Mouse (Mus musculus) kidney, postnatal 0 days (tissue): ENCODE results near the gene Gdpd1. TPM values are rescaled to one million over a fixed set of nuclear protein-coding genes. Genes with fewer than 3 reads are reported as not detected.

Source experiments
- ATAC-seq: fragments of 200-750 bp; cut with Nextera tagmentation; replicated peaks from 2 replicates; pipeline ENCODE4 v1.8.0; 2017; ENCODE audit warnings: low read depth, moderate number of reproducible peaks, moderate TSS enrichment, moderate library complexity; ENCODE audit not compliant: low FRiP score
- DNase-seq: peaks from one replicate; pipeline ENCODE4 v3.0.0-alpha.2; 2016; ENCODE audit warnings: low spot score
- H3K27ac ChIP-seq: fragments of 300-500 bp; sonication (generic); 2 replicates; pipeline ENCODE4 v1.5.1; 2014; ENCODE audit warnings: mild to moderate bottlenecking
- H3K27me3 ChIP-seq: fragments of 300-500 bp; sonication (generic); 2 replicates; pipeline ENCODE4 v1.6.1; 2014; ENCODE audit warnings: low read length, mixed read lengths; ENCODE audit not compliant: insufficient read depth
- H3K36me3 ChIP-seq: fragments of 300-500 bp; sonication (generic); 2 replicates; pipeline ENCODE4 v1.6.1; 2014; ENCODE audit warnings: low read length, mixed read lengths; ENCODE audit not compliant: insufficient read depth
- H3K4me1 ChIP-seq: fragments of 300-500 bp; sonication (generic); replicated peaks from 2 replicates; pipeline ENCODE4 v1.6.1; 2014; ENCODE audit warnings: antibody characterized with exemption, low read length, mixed read lengths; ENCODE audit not compliant: insufficient read depth
- H3K4me2 ChIP-seq: fragments of 300-500 bp; sonication (generic); 2 replicates; pipeline ENCODE4 v1.6.1; 2014; ENCODE audit warnings: mild to moderate bottlenecking, low read length, moderate library complexity, mixed read lengths
- H3K4me3 ChIP-seq: fragments of 300-500 bp; sonication (generic); replicated peaks from 2 replicates; pipeline ENCODE4 v1.5.1; 2014; ENCODE audit warnings: low read depth, low read length
- H3K9ac ChIP-seq: fragments of 300-500 bp; sonication (generic); 2 replicates; pipeline ENCODE4 v1.6.1; 2014; ENCODE audit warnings: low read depth, low read length
- H3K9me3 ChIP-seq: fragments of 300-500 bp; sonication (generic); replicated peaks from 2 replicates; pipeline ENCODE4 v1.6.1; 2016; ENCODE audit warnings: low read length, inconsistent platforms, mixed read lengths
- CTCF ChIP-seq: IDR thresholded peaks from 2 replicates; pipeline ENCODE4 v1.5.1; 2016; ENCODE audit warnings: antibody characterized with exemption, low read depth, mild to moderate bottlenecking, moderate library complexity
- WGBS: fragments of 180-500 bp; shearing (Covaris S2); extraction: QIAGEN DNeasy Blood & Tissue Kit; methylation state at CpG from one replicate; pipeline ENCODE4 v1.1.7; 2014; 5-methylcytosine and 5-hydroxymethylcytosine counted together
- polyA plus RNA-seq: library from polyadenylated mRNA; unstranded; fragments of >200 nt; fragmentation: Nextera tagmentation; extraction: Ambion mirVana; gene quantifications from 2 replicates; pipeline ENCODE4 v1.2.1, GENCODE M21; 2015

The Gdpd1 gene
- polyA plus RNA-seq = 22.3 and 24.4 TPM in 2 replicates

DNA sequence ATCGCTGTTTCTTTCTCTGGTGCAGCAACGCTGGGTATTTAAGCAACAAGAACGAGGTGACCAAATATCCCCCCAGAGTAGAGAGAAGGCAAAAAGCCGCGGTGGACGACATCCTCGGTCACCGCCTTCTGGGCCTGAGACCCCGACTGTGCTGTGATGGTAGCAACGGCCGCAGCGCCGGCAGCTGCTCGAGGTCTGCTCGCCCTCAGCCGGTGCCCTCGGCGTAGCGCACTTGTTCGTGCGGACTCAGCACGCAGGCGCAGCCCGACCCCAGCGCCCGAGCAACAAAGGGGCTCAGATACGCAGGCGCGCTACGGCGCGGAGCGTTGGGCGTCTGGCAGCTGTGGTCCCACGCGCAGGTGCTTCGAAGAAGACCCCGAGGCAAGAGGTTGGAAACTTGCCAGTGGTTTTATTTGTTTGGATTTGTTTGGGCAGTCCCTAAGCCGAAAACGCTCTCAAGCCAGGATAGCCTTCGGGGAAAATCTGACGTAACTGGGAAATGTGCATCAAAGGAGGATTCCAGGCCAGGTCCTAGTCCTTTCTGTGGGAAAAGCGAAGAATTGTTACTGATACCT is at the start of gene Gdpd1:
TSS of gene Gdpd1 (minus strand) at position 197 of the 575 bp plus-strand sequence.
- WGBS = 0% methylated on average over 43 of the region's 43 CpGs
- peak within 1 kb of the TSS; percentile 91 for H3K4me2 ChIP-seq
- H3K4me3 ChIP-seq = peak within 1 kb of the TSS; percentile 56
- no peaks in the 10 kb centered on the region; the same call in 1 of the 2 replicates for H3K4me1 ChIP-seq
- peaks cover 8% of the 10 kb centered on the region for H3K36me3 ChIP-seq
- H3K27ac ChIP-seq = peak within 1 kb of the TSS; percentile 33; the same call in 1 of the 2 replicates
- no peaks in the 10 kb centered on the region for H3K27me3 ChIP-seq
- TF ChIP-seq CTCF = peak; percentile 27; the same call in 1 of the 2 replicates
- H3K9me3 ChIP-seq = no peaks in the 10 kb centered on the region
- peak within 1 kb of the TSS; percentile 54 for H3K9ac ChIP-seq
- ATAC-seq = peak; percentile 89
- DNase-seq = peak; percentile 86

DNA sequence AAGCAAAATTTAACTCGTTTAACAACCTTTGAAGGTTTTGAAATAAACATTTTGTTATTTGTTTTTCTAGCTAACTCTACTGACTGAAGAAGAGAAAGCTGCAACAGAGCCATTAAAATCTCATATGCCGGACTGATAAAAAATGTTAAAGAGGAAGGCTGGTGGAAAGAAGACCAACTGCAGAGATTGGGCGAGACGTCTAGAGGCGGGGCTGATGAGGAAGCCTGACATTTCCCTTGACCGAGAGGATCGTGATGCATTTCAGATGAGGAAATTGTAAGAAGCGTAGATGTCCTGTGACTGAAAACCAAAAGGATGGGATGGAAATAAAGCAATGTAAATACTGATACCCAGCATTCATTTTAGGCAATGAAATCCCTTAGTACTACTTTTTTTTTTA is 48.0 kb upstream of the Gdpd1 start:
- no peaks in the 10 kb centered on the region for H3K27me3 ChIP-seq
- H3K9ac ChIP-seq = no peak overlapping the region
- 79% methylated on average over 8 of the region's 8 CpGs for WGBS
- H3K36me3 ChIP-seq = peaks cover 31% of the 10 kb centered on the region
- no peak overlapping the region for H3K27ac ChIP-seq
- no peak overlapping the region for H3K4me2 ChIP-seq
- no peak for TF ChIP-seq CTCF
- no peak overlapping the region for H3K4me3 ChIP-seq
- H3K4me1 ChIP-seq = no peaks in the 10 kb centered on the region
- ATAC-seq (no peak), DNase-seq (no peak)
- H3K9me3 ChIP-seq = no peaks in the 10 kb centered on the region

DNA sequence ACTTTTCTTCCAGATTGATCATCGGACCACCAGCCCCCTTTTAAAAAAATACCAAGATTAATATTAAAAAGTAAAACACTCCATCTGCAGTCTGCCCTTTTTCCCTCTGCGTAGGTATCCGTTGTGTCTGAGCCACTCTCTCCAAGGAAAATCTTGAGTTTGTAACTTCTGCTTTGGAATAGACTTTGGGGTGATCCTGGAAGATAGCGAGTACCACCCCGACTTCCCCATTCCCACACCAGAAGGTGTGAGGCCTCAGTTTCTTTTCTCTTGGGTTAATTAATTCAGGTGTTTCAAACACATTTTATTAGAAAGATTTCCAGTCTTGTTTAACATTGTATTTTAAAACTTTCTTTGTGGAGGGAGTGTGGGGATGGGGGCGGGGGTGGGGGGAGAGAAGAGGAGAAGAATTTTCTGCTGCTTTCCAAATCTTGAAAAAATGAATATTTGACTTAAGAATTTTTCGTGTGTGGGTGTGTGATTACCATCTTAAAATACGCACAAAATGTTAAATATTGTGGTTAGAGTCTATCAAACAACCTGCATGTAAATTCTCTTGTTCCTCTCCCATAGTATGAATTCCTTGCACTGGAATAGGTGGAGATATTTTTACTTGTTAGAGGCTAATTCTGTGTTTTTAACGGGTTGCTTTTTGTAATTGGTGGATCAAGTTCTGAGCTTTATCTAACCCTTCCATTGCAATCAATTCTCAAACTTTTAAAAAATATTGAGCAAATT is 36.5 kb upstream of the Gdpd1 start:
- ATAC-seq (no peak), DNase-seq (no peak)
- no peaks in the 10 kb centered on the region for H3K27me3 ChIP-seq
- H3K9me3 ChIP-seq = no peaks in the 10 kb centered on the region
- H3K9ac ChIP-seq = peak overlapping the region; percentile 88
- H3K27ac ChIP-seq = peak overlapping the region; percentile 96
- H3K36me3 ChIP-seq = peaks cover 10% of the 10 kb centered on the region
- H3K4me2 ChIP-seq = peak overlapping the region; percentile 79
- WGBS = 3% methylated on average over 9 of the region's 9 CpGs
- peak overlapping the region; percentile 90 for H3K4me3 ChIP-seq
- 0 out of 2 replicates have a peak, but pooled peaks cover 6% of the 10 kb centered on the region for H3K4me1 ChIP-seq
- TF ChIP-seq CTCF = no peak

DNA sequence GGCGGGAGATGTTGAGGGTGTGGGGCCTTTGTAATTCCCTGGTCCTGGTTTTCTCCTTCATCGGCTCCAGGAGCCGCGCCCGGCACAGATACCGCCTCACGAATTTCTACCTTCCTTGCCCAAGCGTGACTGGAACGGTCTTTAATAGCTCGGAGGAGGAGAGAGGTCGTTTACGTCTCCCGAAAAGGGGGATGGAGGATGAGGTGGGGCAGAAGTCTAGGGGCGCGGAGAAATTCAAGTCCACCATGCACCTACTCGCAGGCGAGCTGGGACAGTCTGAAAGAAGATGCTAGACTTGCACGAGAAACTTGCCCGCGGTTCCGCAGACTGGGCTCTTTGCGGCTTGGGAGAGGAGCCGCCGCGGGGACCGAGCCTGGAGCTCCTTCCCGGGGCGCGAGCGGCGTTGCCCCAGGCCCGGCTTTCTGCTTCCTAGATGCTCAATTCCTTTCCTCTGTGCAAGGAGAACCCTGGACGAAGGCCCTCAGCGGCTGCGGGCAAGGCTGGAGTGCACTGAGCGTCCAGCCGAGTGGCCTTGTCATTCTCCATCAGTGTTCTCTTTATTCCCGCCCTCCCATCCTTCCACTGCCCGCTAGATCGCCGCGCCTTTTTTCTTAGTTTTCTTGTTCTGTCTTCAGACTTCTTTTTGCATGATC is 35.8 kb upstream of the Gdpd1 start:
- ATAC-seq (no peak), DNase-seq (peak; percentile 69)
- no peaks in the 10 kb centered on the region for H3K27me3 ChIP-seq
- H3K4me1 ChIP-seq = 0 out of 2 replicates have a peak, but pooled peaks cover 6% of the 10 kb centered on the region
- H3K4me2 ChIP-seq = peak overlapping the region; percentile 79
- H3K4me3 ChIP-seq = peak overlapping the region; percentile 90
- H3K27ac ChIP-seq = peak overlapping the region; percentile 96
- H3K9ac ChIP-seq = peak overlapping the region; percentile 88
- peaks cover 9% of the 10 kb centered on the region; the same call in 1 of the 2 replicates for H3K36me3 ChIP-seq
- under 1% methylated on average over 38 of the region's 42 CpGs for WGBS
- no peaks in the 10 kb centered on the region for H3K9me3 ChIP-seq
- TF ChIP-seq CTCF = no peak

DNA sequence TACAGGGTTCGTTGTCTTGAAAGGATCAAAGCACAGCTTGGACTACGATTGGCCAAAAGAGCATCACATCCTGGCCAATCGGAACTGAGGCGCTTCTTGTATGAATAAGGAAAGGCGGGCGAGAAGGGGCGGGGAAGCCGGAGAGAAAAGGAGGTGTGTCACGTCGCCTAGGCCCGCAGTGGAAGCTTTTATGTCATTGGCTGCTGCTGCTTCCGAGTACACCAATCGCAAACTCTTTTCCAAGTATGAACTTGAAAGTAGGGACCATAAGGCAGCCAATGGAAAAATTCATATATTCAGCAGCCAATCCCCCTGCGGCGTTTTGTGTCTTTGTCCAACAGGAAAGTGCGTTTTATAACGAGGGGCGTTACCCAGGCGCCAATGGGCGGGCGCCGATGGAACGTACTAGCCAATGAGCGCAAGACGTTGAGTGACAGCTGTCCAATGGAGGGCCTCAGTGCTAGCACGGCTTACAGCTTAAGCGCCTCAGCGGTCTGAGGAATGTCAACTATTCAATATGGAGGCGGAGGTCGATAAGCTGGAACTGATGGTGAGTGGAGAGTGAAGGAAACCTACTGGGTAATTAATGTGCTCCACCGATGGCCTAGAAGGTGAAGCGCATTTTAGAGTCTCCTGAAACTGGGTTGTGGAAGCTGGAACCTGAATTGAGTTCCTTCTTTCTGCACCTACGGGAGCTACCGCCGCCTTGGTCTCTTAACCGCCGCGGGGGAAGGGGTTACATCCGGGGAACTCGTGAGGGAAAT is 35.1 kb upstream of the Gdpd1 start, which contains the start of gene Ska2:
TSS of gene Ska2 (plus strand) at position 480 of the 764 bp plus-strand sequence.
- Histone ChIP-seq H3K27ac (peak within 1 kb of the TSS; percentile 96), H3K36me3 (peaks cover 8% of the 10 kb centered on the region; the same call in 1 of the 2 replicates), H3K4me3 (peak within 1 kb of the TSS; percentile 90), H3K4me2 (peak within 1 kb of the TSS; percentile 79), H3K9me3 (no peaks in the 10 kb centered on the region), H3K27me3 (no peaks in the 10 kb centered on the region), H3K4me1 (0 out of 2 replicates have a peak, but pooled peaks cover 6% of the 10 kb centered on the region), H3K9ac (peak within 1 kb of the TSS; percentile 88)
- DNase-seq (peak; percentile 100), ATAC-seq (peak; percentile 99)
- no peak for TF ChIP-seq CTCF
- under 1% methylated on average over 40 of the region's 40 CpGs for WGBS
